Mouse (Mus musculus): ENCODE measurements around the gene Erbb4. TPM values are rescaled to one million over a fixed set of nuclear protein-coding genes. Genes with fewer than 3 reads are reported as not detected.

Erbb4 gene
- polyA plus RNA-seq, 1 experiment from 2014 or later: 10.3 TPM

DNA sequence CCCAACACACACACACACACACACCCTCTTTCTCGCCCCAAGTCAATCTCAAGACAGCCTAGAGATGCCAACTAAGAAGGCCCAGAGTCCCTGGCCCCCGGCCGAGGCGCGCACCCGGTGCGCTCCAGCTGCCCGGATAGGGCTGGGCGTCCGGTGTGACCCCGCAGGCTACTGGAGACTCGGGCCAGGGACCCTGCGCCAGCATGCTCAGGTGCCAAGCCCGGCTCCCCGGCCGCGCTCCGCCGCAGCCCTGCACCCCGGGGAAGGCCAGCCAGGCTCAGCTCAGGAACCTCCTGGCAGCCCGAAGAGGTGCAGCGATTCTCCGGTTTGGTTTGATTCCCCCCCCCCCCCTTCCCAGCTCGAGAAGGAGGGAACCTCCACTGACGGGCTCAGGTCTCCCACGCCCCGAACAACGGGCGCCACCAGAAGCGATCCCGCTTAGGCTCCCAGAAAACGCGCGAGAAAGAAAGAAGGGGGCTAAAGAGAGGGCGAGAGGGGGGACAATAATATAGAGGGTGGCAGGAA is 860 bp downstream of the Erbb4 start:
- H3K27me3 ChIP-seq: no peaks in the 10 kb centered on the region
- POLR2A ChIA-PET: interaction anchor here (0.6 to 0.8 kb wide), 2 partner anchors 25 to 379 kb away, joined by 3 to 7 read pairs; no protein-coding TSS in a partner anchor
- CTCF ChIA-PET: interaction anchor here (0.9 to 1.8 kb wide), 4 partner anchors 11 to 41 kb away, joined by 3 to 6 read pairs (median 4); no protein-coding TSS in a partner anchor
- TF ChIP-seq CTCF (IDR thresholded peaks at IDR 0.05): no peak
- in situ Hi-C loops (cut with MboI; ENCODE audit: low pct_unique_long_range_greater_than_20kb): loop anchor here (5.0 kb wide), 2 partner anchors 80 to 335 kb away; no protein-coding TSS in a partner anchor
- ATAC-seq (peak; percentile 6), DNase-seq (ENCODE audit: low read depth, low spot score) (no peak)

DNA sequence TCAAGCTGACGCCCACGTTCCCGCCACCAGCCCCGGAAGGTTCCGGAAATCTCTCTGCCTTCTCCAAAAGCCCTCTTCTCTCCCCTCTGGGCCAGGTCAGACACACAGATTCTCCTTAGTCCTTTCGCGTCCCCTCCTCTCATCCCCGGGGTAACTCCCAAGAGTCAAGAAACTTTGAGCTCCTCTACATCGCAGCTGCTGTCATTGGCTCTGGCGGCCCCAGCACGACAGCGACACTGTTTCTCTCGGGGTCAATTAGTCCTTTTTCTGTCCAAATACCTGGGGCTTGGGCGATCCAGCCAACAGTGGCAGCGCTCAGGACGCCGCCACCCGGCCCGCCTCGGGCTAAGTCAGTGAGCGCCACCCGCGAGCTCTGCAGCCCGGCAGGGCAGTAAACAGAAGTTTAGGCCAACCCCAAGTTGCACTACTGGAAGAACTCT is 1.5 kb downstream of the Erbb4 start:
- ATAC-seq (peak; percentile 48), DNase-seq (ENCODE audit: low read depth, low spot score) (no peak)
- H3K27me3 ChIP-seq: no peaks in the 10 kb centered on the region
- ChIA-PET CTCF (interaction anchor here (0.9 to 1.7 kb wide), 4 partner anchors 17 to 92 kb away, joined by 3 to 6 read pairs (median 4); no protein-coding TSS in a partner anchor), POLR2A (interaction anchor here (0.6 kb wide), 2 partner anchors 378 to 704 kb away, joined by 3 to 7 read pairs; no protein-coding TSS in a partner anchor)
- in situ Hi-C loops (cut with MboI; ENCODE audit: low pct_unique_long_range_greater_than_20kb): loop anchor here (5.0 kb wide), 2 partner anchors 79 to 334 kb away; no protein-coding TSS in a partner anchor
- TF ChIP-seq CTCF (IDR thresholded peaks at IDR 0.05): no peak

DNA sequence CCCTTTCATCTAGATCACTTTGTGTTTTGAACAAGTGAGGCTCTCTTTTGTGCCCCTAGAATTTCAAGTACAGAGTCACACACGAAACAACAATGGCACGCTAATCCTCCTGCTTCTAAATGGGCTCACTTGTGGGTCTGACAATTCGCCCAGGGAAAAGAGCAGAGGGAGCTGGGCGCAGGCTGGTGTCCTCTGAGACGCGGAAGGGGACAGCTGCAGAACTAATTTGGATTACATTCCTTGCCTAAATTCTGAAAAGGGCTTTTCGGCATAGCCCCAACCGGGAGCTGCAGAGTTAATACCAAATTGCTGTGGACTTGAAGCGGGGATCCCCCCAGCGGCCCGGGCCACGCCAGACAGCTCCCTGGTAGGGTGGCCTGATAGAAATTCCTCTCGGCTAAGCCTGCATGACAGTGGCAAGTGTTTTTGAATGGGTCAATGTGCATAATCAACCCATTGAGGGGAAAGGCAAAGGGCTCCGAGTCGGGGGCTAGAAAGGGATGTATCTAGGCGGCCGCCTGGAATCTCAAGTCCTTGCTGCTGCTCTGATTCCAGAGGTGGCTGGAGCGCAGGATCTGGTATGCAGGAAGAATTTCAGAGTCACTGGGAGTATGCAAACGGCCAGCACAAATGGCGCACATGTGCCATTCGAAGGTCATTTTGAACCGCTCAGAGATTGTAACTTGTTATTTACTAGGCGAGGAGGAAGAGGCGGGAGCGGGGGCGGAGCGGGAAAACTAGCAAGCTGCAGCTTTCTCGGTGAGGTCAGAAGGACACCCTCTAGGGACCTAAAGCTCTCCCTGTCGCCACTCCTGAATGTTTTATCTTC is 2.2 kb downstream of the Erbb4 start:
- DNase-seq (ENCODE audit: low read depth, low spot score) (no peak), ATAC-seq (peak; percentile 49)
- in situ Hi-C loops (cut with MboI; ENCODE audit: low pct_unique_long_range_greater_than_20kb): loop anchor here (5.0 kb wide), 2 partner anchors 78 to 333 kb away; no protein-coding TSS in a partner anchor
- ChIA-PET CTCF (interaction anchor here (0.9 to 1.7 kb wide), 4 partner anchors 16 to 92 kb away, joined by 3 to 6 read pairs (median 4); no protein-coding TSS in a partner anchor), POLR2A (interaction anchor here (0.6 to 0.7 kb wide), 2 partner anchors 81 to 703 kb away, joined by 3 read pairs; no protein-coding TSS in a partner anchor)
- no peaks in the 10 kb centered on the region for H3K27me3 ChIP-seq
- no peak for TF ChIP-seq CTCF (IDR thresholded peaks at IDR 0.05)

DNA sequence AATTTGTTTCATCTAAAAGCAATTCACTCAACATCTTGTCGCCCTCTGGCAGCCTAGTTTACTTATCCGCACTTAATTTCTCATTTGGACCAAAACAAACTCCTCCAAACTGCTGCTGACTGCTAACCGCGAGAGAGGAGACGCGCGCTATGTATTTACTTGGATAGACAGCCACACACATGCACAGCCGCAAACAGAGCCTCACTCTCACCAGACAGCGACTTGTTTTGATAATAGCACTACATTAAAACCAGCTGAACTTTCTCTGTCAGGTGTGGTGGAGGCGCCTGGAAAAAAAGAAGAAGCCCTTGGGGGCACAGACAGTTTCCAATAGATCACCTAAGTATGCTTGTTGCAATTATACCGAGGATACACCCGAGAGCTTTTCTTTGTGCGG is 2.8 kb downstream of the Erbb4 start:
- in situ Hi-C loops (cut with MboI; ENCODE audit: low pct_unique_long_range_greater_than_20kb): loop anchor here (5.0 kb wide), 2 partner anchors 78 to 333 kb away; no protein-coding TSS in a partner anchor
- POLR2A ChIA-PET: no interaction called here
- ATAC-seq: no peak
- CTCF ChIA-PET: interaction anchor here (1.7 kb wide), 1 partner anchor 91 kb away, joined by 3 read pairs; no protein-coding TSS in a partner anchor
- no peak for DNase-seq (ENCODE audit: low read depth, low spot score)
- H3K27me3 ChIP-seq: no peaks in the 10 kb centered on the region
- TF ChIP-seq CTCF (IDR thresholded peaks at IDR 0.05): no peak

DNA sequence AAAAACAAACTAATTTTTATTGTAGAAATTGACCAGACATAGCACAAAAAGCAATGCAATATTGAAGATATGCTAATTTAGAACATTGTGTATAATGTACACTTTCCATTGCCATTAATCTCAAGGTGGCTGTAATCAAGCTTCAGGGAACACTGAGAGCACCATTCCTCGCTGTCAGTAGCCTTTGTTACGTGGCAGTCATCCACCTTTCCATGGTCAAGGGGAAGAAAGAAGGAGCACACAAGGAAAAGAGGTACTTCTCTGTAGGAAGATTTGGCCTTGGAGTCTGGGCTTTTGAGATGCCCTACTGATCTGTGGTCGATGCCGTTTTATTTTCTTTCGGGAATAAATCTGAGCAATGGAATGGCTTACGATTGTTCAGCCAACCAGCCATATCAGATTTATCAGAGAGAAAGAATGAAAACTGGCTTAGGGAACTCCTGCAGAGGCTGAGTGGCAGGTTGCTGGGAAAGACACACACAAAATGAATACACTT is 4.6 kb downstream of the Erbb4 start:
- TF ChIP-seq CTCF (IDR thresholded peaks at IDR 0.05): no peak
- no peaks in the 10 kb centered on the region for H3K27me3 ChIP-seq
- DNase-seq (ENCODE audit: low read depth, low spot score) (no peak), ATAC-seq (no peak)
- in situ Hi-C loops (cut with MboI; ENCODE audit: low pct_unique_long_range_greater_than_20kb): no loop called here
- CTCF ChIA-PET: interaction anchor here (0.8 to 1.4 kb wide), 4 partner anchors 14 to 50 kb away, joined by 3 to 5 read pairs (median 4); no protein-coding TSS in a partner anchor
- POLR2A ChIA-PET: interaction anchor here (0.7 kb wide), 1 partner anchor 1461 kb away, joined by 3 read pairs; no protein-coding TSS in a partner anchor

DNA sequence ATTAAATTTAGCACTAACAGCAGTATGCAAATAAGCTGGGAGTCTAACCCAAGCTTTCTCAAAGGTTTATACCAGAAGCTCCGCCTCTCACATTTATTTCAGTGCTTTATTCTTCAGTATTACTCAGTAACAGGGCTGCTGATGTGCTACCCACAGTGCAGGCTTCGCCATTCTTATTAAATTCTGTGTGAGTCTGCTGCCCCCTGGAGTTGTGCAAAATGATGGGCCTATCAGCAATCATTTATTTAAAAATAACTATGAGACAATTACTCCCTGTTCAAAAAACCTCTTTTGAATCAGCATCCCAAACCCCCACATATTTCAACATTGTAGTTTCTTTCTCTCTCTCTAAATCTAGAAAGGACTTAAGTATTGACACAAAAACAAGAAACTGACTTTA is 6.2 kb downstream of the Erbb4 start:
- in situ Hi-C loops (cut with MboI; ENCODE audit: low pct_unique_long_range_greater_than_20kb): no loop called here
- CTCF ChIA-PET: interaction anchor here (0.7 to 1.6 kb wide), 3 partner anchors 8 to 73 kb away, joined by 3 to 5 read pairs (median 4); no protein-coding TSS in a partner anchor
- no peak for TF ChIP-seq CTCF (IDR thresholded peaks at IDR 0.05)
- ATAC-seq (no peak), DNase-seq (ENCODE audit: low read depth, low spot score) (no peak)
- POLR2A ChIA-PET: no interaction called here
- H3K27me3 ChIP-seq: no peaks in the 10 kb centered on the region

DNA sequence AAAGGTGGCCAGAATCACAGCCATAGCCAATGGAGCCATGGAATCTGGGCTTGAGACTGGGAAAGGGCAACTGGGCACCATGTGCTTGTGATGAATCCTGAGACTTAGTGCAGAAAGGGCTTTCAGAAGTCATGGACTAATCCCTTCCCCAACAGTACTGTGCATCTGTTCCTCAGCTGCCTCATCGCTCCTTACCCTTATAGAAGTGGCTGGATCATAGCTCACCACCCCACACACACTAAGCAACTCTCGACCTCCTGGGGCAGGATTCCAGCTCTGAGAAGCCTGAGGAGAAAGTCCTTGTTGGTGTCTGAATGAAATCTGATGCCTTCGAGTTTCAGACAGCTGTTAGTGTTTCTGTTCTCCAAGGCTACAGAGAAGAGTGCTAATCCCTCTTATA is 14.8 kb downstream of the Erbb4 start:
- CTCF ChIA-PET: interaction anchor here (1.4 to 1.6 kb wide), 2 partner anchors 9 to 15 kb away, joined by 3 to 4 read pairs; partner anchors contain the start of gene Erbb4
- DNase-seq (ENCODE audit: low read depth, low spot score): no peak
- POLR2A ChIA-PET: no interaction called here
- TF ChIP-seq CTCF (IDR thresholded peaks at IDR 0.05): no peak
- no peaks in the 10 kb centered on the region for H3K27me3 ChIP-seq
- no peak for ATAC-seq
- in situ Hi-C loops (cut with MboI; ENCODE audit: low pct_unique_long_range_greater_than_20kb): no loop called here

DNA sequence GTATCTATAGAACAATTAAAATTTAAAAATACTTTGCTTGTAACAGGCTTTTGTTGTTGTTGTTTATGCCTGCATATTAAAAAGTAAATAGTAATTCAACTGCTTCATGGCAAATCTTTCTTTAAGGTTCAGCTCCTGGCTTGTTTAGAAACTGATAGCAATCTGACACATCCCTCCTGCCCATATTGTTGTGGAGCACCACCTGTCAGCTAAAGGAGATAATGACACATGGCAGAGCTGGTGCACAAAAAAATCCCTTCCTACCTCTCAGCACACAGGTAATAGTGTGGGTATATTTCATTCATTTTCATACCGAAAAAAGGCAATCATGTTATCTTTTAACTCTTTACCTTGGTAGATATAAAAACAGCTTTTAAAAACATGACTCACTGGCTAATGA is 18.5 kb downstream of the Erbb4 start:
- no peak for DNase-seq (ENCODE audit: low read depth, low spot score)
- no peak for ATAC-seq
- ChIA-PET CTCF (interaction anchor here (1.5 to 2.0 kb wide), 4 partner anchors 11 to 125 kb away, joined by 3 to 6 read pairs (median 4); no protein-coding TSS in a partner anchor), POLR2A (no interaction called here)
- peak; percentile 45 for TF ChIP-seq CTCF (IDR thresholded peaks at IDR 0.05)
- in situ Hi-C loops (cut with MboI; ENCODE audit: low pct_unique_long_range_greater_than_20kb): no loop called here
- H3K27me3 ChIP-seq: no peaks in the 10 kb centered on the region

DNA sequence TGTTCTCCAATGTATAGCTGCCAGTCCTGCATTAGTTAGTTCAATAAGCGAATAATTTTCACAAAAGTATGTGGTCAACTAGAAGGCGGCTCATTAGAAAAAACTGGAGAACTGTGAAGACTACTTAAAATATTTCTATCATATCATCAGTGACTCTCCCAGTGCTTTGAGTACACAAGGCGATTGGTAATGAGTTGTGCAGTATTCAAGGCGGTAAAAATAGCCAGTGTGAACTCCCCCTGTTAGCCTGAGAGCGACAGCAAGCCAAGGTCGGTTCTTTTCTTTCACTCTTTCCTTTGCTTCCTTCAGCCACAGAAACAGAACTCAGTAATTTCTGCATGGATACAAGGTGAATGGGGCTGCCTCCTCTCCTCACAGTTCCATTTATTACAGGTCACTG is 22.1 kb downstream of the Erbb4 start:
- no peaks in the 10 kb centered on the region for H3K27me3 ChIP-seq
- in situ Hi-C loops (cut with MboI; ENCODE audit: low pct_unique_long_range_greater_than_20kb): no loop called here
- no peak for TF ChIP-seq CTCF (IDR thresholded peaks at IDR 0.05)
- POLR2A ChIA-PET: interaction anchor here (0.7 kb wide), 1 partner anchor 362 kb away, joined by 4 read pairs; no protein-coding TSS in a partner anchor
- ATAC-seq (no peak), DNase-seq (ENCODE audit: low read depth, low spot score) (no peak)
- CTCF ChIA-PET: no interaction called here

DNA sequence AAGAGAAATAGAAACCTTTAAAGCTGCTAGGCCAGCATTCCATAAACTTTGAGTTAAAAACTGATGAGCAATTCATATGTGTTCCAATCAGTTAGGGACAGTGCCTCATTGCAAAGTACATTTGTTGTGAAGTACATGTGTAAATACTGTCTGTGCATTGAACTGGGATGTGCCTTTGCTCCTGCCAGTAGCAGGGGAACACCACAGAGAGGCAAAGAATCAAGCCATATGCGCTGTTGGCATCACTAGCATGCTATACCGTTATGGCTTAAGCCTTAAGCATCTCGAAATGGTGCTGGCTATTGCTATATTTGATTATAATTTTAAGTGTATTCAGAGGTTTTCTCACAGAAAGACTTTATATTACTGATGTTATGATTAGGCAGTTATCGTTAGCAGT is 58.9 kb downstream of the Erbb4 start:
- CTCF ChIA-PET: interaction anchor here (1.0 kb wide), 1 partner anchor 15 kb away, joined by 3 read pairs; no protein-coding TSS in a partner anchor
- in situ Hi-C loops (cut with MboI; ENCODE audit: low pct_unique_long_range_greater_than_20kb): no loop called here
- DNase-seq (ENCODE audit: low read depth, low spot score): no peak
- H3K27me3 ChIP-seq: no peaks in the 10 kb centered on the region
- no peak for ATAC-seq
- no peak for TF ChIP-seq CTCF (IDR thresholded peaks at IDR 0.05)
- POLR2A ChIA-PET: no interaction called here
